Mouse (Mus musculus) lung, postnatal 0 days (tissue): Measurements from ENCODE around the gene Usp47. TPM values are rescaled to one million over a fixed set of nuclear protein-coding genes. Genes with fewer than 3 reads are reported as not detected.

ENCODE experiments used
- ATAC-seq: fragments of 200-750 bp; cut with Nextera tagmentation; 2 replicates; pipeline ENCODE4 v1.8.0; 2017; ENCODE audit warnings: moderate library complexity
- DNase-seq: peaks from one replicate; pipeline ENCODE4 v3.0.0-alpha.2; 2016; ENCODE audit warnings: low spot score
- H3K27ac ChIP-seq: fragments of 300-500 bp; sonication (generic); 2 replicates; pipeline ENCODE4 v1.5.1; 2014; ENCODE audit warnings: antibody characterized with exemption, mild to moderate bottlenecking, low read length, mixed read lengths
- H3K27me3 ChIP-seq: fragments of 300-500 bp; sonication (generic); replicated peaks from 2 replicates; pipeline ENCODE4 v1.6.1; 2014; ENCODE audit warnings: low read length, mixed read lengths; ENCODE audit not compliant: insufficient read depth
- H3K36me3 ChIP-seq: fragments of 300-500 bp; sonication (generic); 2 replicates; pipeline ENCODE4 v1.6.1; 2014; ENCODE audit warnings: low read length, mixed read lengths; ENCODE audit not compliant: insufficient read depth
- H3K4me1 ChIP-seq: fragments of 300-500 bp; sonication (generic); 2 replicates; pipeline ENCODE4 v1.6.1; 2014; ENCODE audit warnings: antibody characterized with exemption, low read depth, low read length, mixed read lengths; ENCODE audit not compliant: insufficient read depth
- H3K4me2 ChIP-seq: fragments of 300-500 bp; sonication (generic); replicated peaks from 2 replicates; pipeline ENCODE4 v1.6.1; 2014; ENCODE audit warnings: low read depth, mild to moderate bottlenecking, low read length, moderate library complexity, mixed read lengths
- H3K4me3 ChIP-seq: fragments of 300-500 bp; sonication (generic); 2 replicates; pipeline ENCODE4 v1.5.1; 2014; ENCODE audit warnings: low read depth, low read length
- H3K9ac ChIP-seq: fragments of 300-500 bp; sonication (generic); replicated peaks from 2 replicates; pipeline ENCODE4 v1.6.1; 2014; ENCODE audit warnings: low read depth, mild to moderate bottlenecking
- H3K9me3 ChIP-seq: fragments of 300-500 bp; sonication (generic); 2 replicates; pipeline ENCODE4 v1.6.1; 2016; ENCODE audit warnings: low read length, mixed read lengths
- CTCF ChIP-seq: IDR thresholded peaks from 2 replicates; pipeline ENCODE4 v1.5.1; 2016; ENCODE audit warnings: antibody characterized with exemption, mild to moderate bottlenecking
- EP300 ChIP-seq: IDR thresholded peaks from 2 replicates; pipeline ENCODE4 v1.6.1; 2016; ENCODE audit warnings: antibody characterized with exemption, mild to moderate bottlenecking, control low read depth
- WGBS: fragments of 180-500 bp; shearing (Covaris S2); extraction: QIAGEN DNeasy Blood & Tissue Kit; methylation state at CpG from one replicate; pipeline ENCODE4 v1.1.7; 2014; 5-methylcytosine and 5-hydroxymethylcytosine counted together
- polyA plus RNA-seq: library from polyadenylated mRNA; unstranded; fragments of >200 nt; fragmentation: Nextera tagmentation; extraction: Ambion mirVana; gene quantifications from 2 replicates; pipeline ENCODE4 v1.2.1, GENCODE M21; 2015

The Usp47 gene
- polyA plus RNA-seq, 1 experiment from 2014 or later = 33.1 TPM

- Histone ChIP-seq H3K9ac (no peak overlapping the region), H3K27ac (no peak overlapping the region), H3K4me1 (no peaks in the 10 kb centered on the region), H3K36me3 (no peaks in the 10 kb centered on the region), H3K9me3 (no peaks in the 10 kb centered on the region), H3K27me3 (no peaks in the 10 kb centered on the region), H3K4me2 (no peak overlapping the region), H3K4me3 (no peak overlapping the region)
- no peak for DNase-seq
- WGBS = 55% methylated on average over 2 of the region's 2 CpGs
- peak; percentile 29; the same call in 1 of the 2 replicates for TF ChIP-seq EP300
- no peak for TF ChIP-seq CTCF
- no peak for ATAC-seq
Observed at GRCm38 (mm10) chr7:111997441-111997840, 25.9 kb upstream of the Usp47 start.

- Histone ChIP-seq H3K9ac (no peak overlapping the region), H3K27ac (no peak overlapping the region), H3K4me2 (no peak overlapping the region), H3K9me3 (no peaks in the 10 kb centered on the region), H3K4me1 (no peaks in the 10 kb centered on the region), H3K27me3 (no peaks in the 10 kb centered on the region), H3K36me3 (no peaks in the 10 kb centered on the region), H3K4me3 (no peak overlapping the region)
- TF ChIP-seq EP300 = no peak
- no peak for TF ChIP-seq CTCF
- no peak for DNase-seq
- WGBS = 67% methylated on average over 6 of the region's 6 CpGs
- ATAC-seq = no peak
Observed at GRCm38 (mm10) chr7:111998446-111999004, 24.8 kb upstream of the Usp47 start.

GRCm38 (mm10) chr7:111999376-111999775 is 23.9 kb upstream of the Usp47 start:
- Histone ChIP-seq H3K27ac (no peak overlapping the region), H3K4me1 (no peaks in the 10 kb centered on the region), H3K36me3 (no peaks in the 10 kb centered on the region), H3K9ac (no peak overlapping the region), H3K9me3 (no peaks in the 10 kb centered on the region), H3K4me2 (no peak overlapping the region), H3K4me3 (no peak overlapping the region), H3K27me3 (no peaks in the 10 kb centered on the region)
- DNase-seq (no peak), ATAC-seq (no peak)
- TF ChIP-seq CTCF = no peak
- TF ChIP-seq EP300 = no peak

- Histone ChIP-seq H3K4me1 (no peaks in the 10 kb centered on the region), H3K4me3 (no peak overlapping the region), H3K27me3 (no peaks in the 10 kb centered on the region), H3K4me2 (no peak overlapping the region), H3K9me3 (no peaks in the 10 kb centered on the region), H3K9ac (no peak overlapping the region), H3K36me3 (no peaks in the 10 kb centered on the region), H3K27ac (no peak overlapping the region)
- ATAC-seq (no peak), DNase-seq (no peak)
- 83% methylated on average over 1 of the region's 1 CpGs for WGBS
- TF ChIP-seq CTCF = no peak
- TF ChIP-seq EP300 = no peak
Observed at GRCm38 (mm10) chr7:112000166-112000565, 23.1 kb upstream of the Usp47 start.

- Histone ChIP-seq H3K27ac (no peak overlapping the region; the same call in 1 of the 2 replicates), H3K36me3 (no peaks in the 10 kb centered on the region), H3K4me3 (no peak overlapping the region), H3K9ac (no peak overlapping the region), H3K4me1 (peaks cover 5% of the 10 kb centered on the region; the same call in 1 of the 2 replicates), H3K27me3 (no peaks in the 10 kb centered on the region), H3K4me2 (no peak overlapping the region), H3K9me3 (no peaks in the 10 kb centered on the region)
- no peak for ATAC-seq
- 56% methylated on average over 2 of the region's 2 CpGs for WGBS
- no peak for TF ChIP-seq EP300
- no peak for TF ChIP-seq CTCF
- DNase-seq = no peak
Observed at GRCm38 (mm10) chr7:112010511-112010910, 12.8 kb upstream of the Usp47 start.

GRCm38 (mm10) chr7:112010976-112011375 is 12.3 kb upstream of the Usp47 start:
- Histone ChIP-seq H3K9ac (no peak overlapping the region), H3K4me2 (no peak overlapping the region), H3K4me3 (no peak overlapping the region), H3K9me3 (no peaks in the 10 kb centered on the region), H3K36me3 (no peaks in the 10 kb centered on the region), H3K27me3 (no peaks in the 10 kb centered on the region), H3K4me1 (peaks cover 5% of the 10 kb centered on the region; the same call in 1 of the 2 replicates), H3K27ac (peak overlapping the region; percentile 75; the same call in 1 of the 2 replicates)
- 26% methylated on average over 4 of the region's 4 CpGs for WGBS
- DNase-seq (peak; percentile 36), ATAC-seq (no peak)
- TF ChIP-seq EP300 = no peak
- no peak for TF ChIP-seq CTCF
